Mouse (Mus musculus) frontal cortex, adult 2 months (tissue): Measurements from ENCODE around the gene Nr1h4. TPM values are rescaled to one million over a fixed set of nuclear protein-coding genes. Genes with fewer than 3 reads are reported as not detected.

Source experiments
- DNase-seq, 2 experiments: peaks; one replicate each; pipeline ENCODE4 v3.0.0; 2022; ENCODE audit warnings: low spot score in 1 of 2; ENCODE audit errors: extremely low spot score in 1 of 2
- polyA plus RNA-seq: library from polyadenylated mRNA; depleted of rRNA; stranded (reverse); fragments of >200 nt; gene quantifications from 2 replicates; pipeline ENCODE4 v1.2.3, GENCODE M21; 2012; rRNA removed

Gene Nr1h4
- polyA plus RNA-seq, 1 experiment, result 0.24 TPM

GRCm38 (mm10) chr10:89435920-89436319 is 97.5 kb downstream of the Nr1h4 start:
- DNase-seq, result peak in 1 of 2 experiments; percentile 35

GRCm38 (mm10) chr10:89435413-89435812 is 98.0 kb downstream of the Nr1h4 start:
- no peak for DNase-seq

GRCm38 (mm10) chr10:89434509-89435210 is 98.7 kb downstream of the Nr1h4 start:
- no peak for DNase-seq

- no peak for DNase-seq
These were observed 100.6 kb downstream of the Nr1h4 start for GRCm38 (mm10) chr10:89432743-89433142.

GRCm38 (mm10) chr10:89430751-89431150 is 102.6 kb downstream of the Nr1h4 start:
- no peak for DNase-seq

- DNase-seq, result no peak
These were observed 108.5 kb downstream of the Nr1h4 start for GRCm38 (mm10) chr10:89424800-89425393.

GRCm38 (mm10) chr10:89424217-89424616 is 109.2 kb downstream of the Nr1h4 start:
- no peak for DNase-seq

- no peak for DNase-seq
These were observed 110.1 kb downstream of the Nr1h4 start for GRCm38 (mm10) chr10:89423164-89423778.

GRCm38 (mm10) chr10:89422504-89423158 is 110.8 kb downstream of the Nr1h4 start:
- DNase-seq, result no peak

- DNase-seq, result no peak
These were observed 115.4 kb downstream of the Nr1h4 start for GRCm38 (mm10) chr10:89417966-89418365.

- DNase-seq, result no peak
These were observed 117.9 kb downstream of the Nr1h4 start for GRCm38 (mm10) chr10:89415478-89415877.

- no peak for DNase-seq
These were observed 125.8 kb downstream of the Nr1h4 start for GRCm38 (mm10) chr10:89407551-89407950.

- DNase-seq, result no peak
These were observed 126.5 kb downstream of the Nr1h4 start for GRCm38 (mm10) chr10:89406733-89407484.

GRCm38 (mm10) chr10:89404936-89405335 is 128.4 kb downstream of the Nr1h4 start:
- no peak for DNase-seq

Other genes starting within 250 kb of the Nr1h4 start
- 25.2 and 26.9 TPM in 2 replicates for gene Ano4, start 188.8 kb downstream of the Nr1h4 start, polyA plus RNA-seq
- 1.4 and 1.7 TPM in 2 replicates for gene Gas2l3, start 89.6 kb downstream of the Nr1h4 start, polyA plus RNA-seq
- gene Slc17a8, start 87.7 kb upstream of the Nr1h4 start, polyA plus RNA-seq, result 0.57 and 0.60 TPM in 2 replicates
- 28.9 and 31.0 TPM in 2 replicates for gene Scyl2, start 152.7 kb upstream of the Nr1h4 start, polyA plus RNA-seq
- 18.3 and 19.1 TPM in 2 replicates for gene Actr6, start 198.7 kb upstream of the Nr1h4 start, polyA plus RNA-seq
- gene Uhrf1bp1l, start 211.4 kb upstream of the Nr1h4 start, polyA plus RNA-seq, result 46.4 and 49.1 TPM in 2 replicates